Mouse (Mus musculus) gastrocnemius, postnatal 4 days (tissue): ENCODE results near the gene Uba1. TPM values are rescaled to one million over a fixed set of nuclear protein-coding genes. Genes with fewer than 3 reads are reported as not detected.

Experiments used
- DNase-seq, 2 experiments: peaks; one replicate each; pipeline ENCODE4 v3.0.0; 2021 to 2022; ENCODE audit warnings: low spot score in 2 of 2, mixed read lengths in 2 of 2
- total RNA-seq, 2 experiments: library from RNA; stranded (reverse); gene quantifications; 2 replicates each; pipeline ENCODE4 v1.2.3; 2021

Gene Uba1
- total RNA-seq, 2 experiments from 2014 or later = 200 to 208 TPM

- peak; percentile 44 to 74 for DNase-seq
These were observed 46.4 kb downstream of the Uba1 start for GRCm38 (mm10) chrX:20704295-20705082.

- DNase-seq = no peak
These were observed 46.9 kb downstream of the Uba1 start for GRCm38 (mm10) chrX:20705083-20705402.

GRCm38 (mm10) chrX:20728681-20729080 lies 70.6 kb downstream of the Uba1 start:
- no peak for DNase-seq

- peak in 1 of 2 experiments; percentile 8 for DNase-seq
These were observed 71.9 kb downstream of the Uba1 start for GRCm38 (mm10) chrX:20730048-20730447.

Other genes with a start within 250 kb of the Uba1 start
- 1 to 10 TPM; 2.6 to 4.4 TPM for gene Jade3, start 232.6 kb upstream of the Uba1 start, total RNA-seq
- gene Rgn, start 108.5 kb upstream of the Uba1 start, total RNA-seq = 1 to 10 TPM in 1 of 2 experiments, under 1 TPM in 1; 0.17 to 1.2 TPM
- 10 to 100 TPM; 26.7 to 27.0 TPM for gene Rbm10, start 40.8 kb upstream of the Uba1 start, total RNA-seq
- gene Ndufb11, start 40.7 kb upstream of the Uba1 start, total RNA-seq = 100 to 1,000 TPM; 268 TPM
- 100 to 1,000 TPM; 144 to 145 TPM for gene Cdk16, start 29.6 kb downstream of the Uba1 start, total RNA-seq
- 10 to 100 TPM; 19.6 to 23.3 TPM for gene Usp11, start 45.6 kb downstream of the Uba1 start, total RNA-seq
- 10 to 100 TPM; 86.6 to 92.4 TPM for gene Araf, start 139.5 kb downstream of the Uba1 start, total RNA-seq
- gene Timp1, start 211.8 kb downstream of the Uba1 start, total RNA-seq = 10 to 100 TPM in 1 of 2 experiments, 1 to 10 TPM in 1; 8.4 to 13.7 TPM